Mouse (Mus musculus): ENCODE data around the gene Arhgap15. TPM values are rescaled to one million over a fixed set of nuclear protein-coding genes. Genes with fewer than 3 reads are reported as not detected.

The Arhgap15 gene
- polyA plus RNA-seq, 3 experiments from 2014 or later, result 195 to 420 (median 351) TPM

DNA sequence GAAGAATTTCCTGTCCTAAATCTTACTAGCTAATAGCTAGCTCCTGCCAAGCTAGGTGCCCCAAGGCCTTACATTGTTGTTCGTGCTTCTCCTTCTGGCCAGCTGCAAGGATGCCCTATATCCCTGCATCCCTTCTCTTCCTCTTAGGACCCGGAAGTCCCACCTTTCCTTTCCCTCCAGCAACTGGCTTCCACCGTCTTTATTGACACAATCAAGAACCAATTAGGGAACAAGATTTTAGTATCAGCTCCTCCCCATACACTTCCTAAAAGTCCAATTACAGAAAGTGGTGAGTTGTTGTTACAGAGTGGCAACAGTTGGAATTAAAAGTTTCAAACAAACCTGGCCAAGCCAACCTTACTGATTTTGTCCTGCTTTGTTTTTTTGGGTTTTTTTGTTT, 183.1 kb downstream of the Arhgap15 start:
- ATAC-seq, result no peak

DNA sequence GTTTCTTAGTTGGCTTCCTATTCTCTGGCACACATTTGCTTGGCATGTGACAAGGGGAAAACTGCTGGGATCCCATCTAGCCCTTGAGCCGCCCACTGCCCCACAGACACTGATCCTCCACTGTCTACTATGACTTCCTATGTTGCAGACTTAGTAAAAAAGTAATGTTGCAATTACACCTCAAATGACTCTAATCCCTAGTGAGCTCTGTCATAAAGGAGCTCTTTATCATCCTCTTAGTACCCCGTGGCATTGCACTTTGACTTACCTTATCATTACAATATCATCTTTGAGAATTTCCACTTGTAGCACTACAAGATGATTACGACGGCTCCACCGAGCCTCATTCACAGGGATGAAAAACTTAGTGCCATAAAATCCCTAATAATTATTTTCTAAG, 190.6 kb downstream of the Arhgap15 start:
- no peak for ATAC-seq

DNA sequence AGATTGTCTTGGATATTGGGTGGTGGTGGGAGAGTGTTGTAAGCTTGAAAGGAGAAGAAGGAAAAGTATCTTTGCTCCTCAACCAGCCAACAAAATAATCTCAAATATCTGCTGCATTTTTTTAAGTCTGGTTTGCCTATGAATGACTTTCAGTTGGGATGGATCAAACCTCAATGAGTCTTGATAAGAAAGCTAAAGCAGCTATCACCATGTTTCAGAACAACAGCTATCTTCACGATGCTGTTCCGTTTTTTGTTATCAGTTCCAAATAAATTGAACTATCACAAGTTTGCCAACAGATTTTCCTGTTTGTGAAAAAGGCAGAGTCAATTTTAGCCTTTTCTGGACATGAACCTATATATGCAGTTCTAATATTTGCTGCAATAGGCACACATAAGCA, 197.1 kb downstream of the Arhgap15 start:
- no peak for ATAC-seq

DNA sequence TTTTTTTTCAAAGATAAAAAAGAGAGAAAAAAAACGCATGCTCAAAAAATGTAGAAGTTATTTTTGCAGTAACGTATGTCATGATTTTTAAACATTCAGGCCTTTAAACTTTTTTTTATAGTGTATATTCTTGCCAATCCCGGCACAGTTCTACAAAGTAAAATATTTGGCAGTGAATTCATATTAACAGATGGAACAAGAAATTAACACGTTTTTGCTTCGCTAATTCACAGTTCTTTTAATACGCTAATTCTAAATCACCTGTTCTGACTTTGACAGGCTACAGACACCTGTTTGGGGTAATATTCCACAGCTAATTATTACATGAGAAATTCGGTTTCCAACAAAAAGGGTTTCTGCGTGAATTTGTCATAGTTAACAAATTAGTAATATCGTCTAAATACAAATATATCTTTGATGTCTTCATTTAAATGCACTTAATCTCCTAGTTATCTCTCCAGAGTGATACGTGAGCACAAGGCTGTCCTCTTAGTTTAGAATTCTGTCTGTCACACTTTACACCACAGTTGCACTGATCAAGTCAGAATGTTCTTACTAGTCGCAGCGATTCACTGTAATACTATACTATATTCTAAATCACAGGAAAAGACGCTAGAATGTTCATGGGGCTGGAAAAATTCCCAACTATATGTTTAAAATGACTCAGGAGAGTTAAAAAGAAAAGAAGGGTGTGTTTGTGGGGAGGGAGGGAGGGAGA, 201.3 kb downstream of the Arhgap15 start:
- ATAC-seq, result no peak

DNA sequence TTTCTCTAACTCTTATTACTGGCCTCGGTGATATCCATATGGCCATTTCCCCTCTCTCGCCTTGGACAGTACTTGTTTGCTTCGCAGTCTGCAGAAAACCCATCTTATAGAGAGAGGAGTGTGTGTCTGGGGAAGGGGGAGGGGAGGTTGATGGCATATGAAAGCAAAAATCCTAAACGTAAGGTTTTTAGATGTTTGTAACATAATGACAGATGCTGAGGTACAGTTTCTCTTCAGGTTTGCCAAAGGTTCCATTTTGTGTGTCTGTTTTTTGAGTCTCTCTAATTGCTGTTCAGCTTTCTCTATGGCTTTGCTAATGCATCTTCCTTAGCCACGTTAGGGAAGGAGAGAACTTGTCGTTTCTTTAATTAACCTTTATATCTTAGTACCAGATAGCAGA, 202.1 kb downstream of the Arhgap15 start:
- no peak for ATAC-seq

DNA sequence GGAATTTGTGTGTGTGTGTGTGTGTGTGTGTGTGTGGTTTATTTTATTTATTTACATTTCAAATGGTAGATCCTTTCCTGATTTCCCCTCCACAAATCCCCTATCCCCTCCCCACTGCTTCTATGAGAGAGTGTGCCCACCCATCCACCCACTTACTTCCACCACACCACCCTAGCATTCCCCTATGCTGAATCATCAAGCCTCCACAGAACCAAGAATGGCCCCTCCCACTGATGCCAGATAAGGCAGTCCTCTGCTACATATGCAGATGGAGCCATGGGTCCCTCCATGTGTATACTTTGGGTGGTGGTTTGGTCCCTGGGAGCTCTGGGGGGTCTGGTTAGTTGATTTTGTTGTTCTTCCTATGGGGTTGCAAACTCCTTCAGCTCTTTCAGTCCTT, 210.6 kb downstream of the Arhgap15 start:
- ATAC-seq, result no peak

DNA sequence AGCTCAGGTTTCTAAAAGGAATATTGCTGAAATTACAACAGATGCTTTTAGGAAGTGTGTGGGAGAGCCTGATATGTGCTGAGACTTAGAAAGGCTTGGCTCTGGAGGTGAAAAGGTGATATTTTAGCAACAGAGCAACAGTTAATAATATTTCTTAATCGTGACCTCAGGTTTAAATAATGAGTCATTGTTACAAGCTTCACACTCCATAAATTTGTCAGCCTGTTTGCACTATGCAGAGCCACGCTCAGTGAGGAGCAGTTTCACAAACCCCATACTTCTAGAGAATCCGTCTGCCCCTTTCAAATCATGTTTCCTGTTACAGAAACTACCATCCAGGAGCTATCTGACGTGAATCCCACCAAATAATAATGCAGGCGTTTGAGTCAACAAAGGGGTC, 213.8 kb downstream of the Arhgap15 start:
- no peak for ATAC-seq

DNA sequence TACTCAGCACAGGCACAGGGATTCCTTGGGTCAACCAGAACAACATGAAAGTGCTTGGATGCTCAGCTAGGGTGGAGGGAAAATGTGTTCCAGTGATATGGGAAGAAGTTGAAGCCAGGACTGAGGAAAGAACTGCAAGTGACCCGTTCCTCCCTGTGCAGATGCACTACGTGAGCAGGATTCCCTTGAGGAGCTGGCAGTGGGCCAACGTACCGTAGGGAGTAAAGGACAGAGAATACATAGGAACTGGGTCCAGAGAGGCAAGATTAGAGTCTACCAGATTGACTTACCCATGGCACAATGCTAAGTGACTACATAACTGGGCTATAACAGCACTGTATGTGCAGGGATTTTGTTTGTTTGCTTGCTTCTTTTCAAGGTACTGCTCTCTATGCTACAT, 220.0 kb downstream of the Arhgap15 start:
- ATAC-seq, result no peak

DNA sequence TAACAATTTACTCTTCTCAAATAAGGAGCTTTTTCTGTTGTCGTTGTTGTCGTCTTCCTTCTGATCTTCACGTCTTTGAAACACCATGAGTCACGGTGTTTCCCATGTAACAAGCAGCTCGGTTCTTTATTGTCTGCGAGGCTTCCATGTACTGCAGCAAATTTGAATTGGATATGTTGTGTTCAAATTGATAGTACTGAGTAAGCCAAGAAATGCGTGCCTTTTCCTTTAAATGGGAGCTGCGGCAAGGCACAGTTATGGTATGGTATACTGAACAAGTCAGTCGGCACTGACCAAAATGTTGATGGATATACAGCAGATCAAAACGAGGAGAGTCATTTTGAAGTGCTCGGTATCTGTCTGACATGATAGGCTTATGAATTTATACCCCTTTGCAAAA, 229.1 kb downstream of the Arhgap15 start:
- ATAC-seq, result no peak

DNA sequence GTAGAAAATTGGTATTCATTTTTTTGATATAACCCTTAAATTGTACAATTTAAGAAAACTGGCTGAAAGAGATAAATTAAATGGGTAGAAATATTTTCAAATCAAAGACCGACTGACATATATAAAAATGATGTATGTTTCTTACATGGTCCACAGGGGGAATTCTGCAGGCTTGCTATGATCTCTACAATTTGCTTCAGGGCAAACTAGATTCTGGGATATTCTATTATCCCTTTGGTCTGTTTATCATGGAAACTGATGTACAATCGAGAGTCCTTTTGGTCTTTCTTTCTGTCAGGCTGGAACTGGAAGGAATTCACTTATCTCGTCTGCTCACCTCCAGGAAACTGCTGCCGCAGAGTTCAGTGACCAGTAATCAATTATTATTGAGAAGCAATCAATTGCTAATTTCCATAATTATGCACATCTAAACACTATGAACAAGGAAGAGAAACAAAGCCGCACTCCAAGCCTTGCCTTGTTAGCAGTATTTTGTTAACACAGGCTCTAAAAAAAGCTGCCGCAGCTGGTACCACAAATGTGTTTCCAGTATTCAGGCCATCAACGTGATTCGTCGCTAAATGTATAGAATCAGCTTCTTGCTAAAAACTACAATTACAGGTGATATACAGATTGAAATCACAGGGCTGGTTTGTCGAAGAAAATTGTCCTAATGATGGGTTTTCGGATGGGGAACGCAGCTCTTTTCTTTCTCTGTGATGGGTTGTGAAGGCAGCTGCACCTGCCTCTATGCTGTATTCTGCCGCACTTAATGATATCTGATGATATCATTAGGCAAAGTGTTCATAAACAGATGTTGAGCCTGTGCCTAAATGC, 229.8 kb downstream of the Arhgap15 start:
- ATAC-seq, result no peak

DNA sequence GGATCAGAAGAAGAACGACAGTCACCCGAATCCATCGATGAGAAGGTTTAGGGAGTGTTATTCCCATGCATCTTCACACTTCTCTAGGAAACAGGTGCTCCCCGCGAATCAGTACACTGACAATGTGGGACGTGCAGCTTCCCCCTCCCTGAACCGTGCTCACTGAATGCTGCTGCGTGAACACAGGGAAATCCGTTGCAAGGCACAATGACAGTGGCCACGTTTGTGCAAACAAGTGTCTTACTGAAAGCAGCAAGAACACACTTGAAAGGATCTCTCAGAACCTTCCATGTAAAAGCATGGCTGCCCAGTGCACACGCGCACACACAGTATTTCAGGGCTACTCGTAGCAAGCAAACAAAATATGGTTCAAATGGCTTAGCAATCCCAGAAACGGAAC, 237.4 kb downstream of the Arhgap15 start:
- ATAC-seq, result no peak

DNA sequence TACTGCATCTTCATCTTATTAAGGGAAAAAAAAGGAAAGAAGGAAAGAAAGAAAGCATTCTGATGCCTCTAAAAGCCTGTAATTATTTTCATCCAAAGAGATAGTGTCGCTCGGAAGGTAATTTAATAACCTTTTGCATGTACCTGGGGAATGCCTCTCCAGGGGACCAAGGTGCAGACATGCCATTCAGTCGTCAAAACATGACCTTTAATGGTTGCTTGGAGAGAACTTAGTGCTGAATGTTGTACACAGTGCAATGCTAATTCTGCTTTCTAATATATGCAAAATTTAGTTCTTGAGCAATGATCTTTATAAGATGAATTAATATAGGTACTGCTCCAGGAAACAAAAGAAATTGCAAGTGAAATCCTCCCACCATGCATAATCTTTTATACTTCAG, 239.3 kb downstream of the Arhgap15 start:
- ATAC-seq, result no peak

DNA sequence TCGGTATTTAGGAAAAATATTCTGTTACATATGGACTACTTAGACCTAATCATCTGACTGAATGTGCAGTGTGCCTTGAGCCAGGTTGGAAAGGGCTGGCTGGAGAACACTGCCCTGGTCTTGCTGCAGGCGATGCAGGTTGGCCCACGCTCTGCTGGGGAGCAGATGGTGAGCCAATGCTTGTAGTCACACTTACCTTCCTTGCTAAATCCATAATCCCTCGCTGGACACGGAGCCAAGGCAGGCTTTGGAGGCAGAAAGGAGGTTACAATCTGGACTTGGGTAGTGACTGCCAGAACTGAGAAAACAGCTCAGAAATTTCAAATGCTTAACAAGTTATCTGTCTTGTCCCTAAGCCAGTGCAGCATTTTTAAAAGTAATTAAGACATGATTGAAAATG, 241.2 kb downstream of the Arhgap15 start:
- no peak for ATAC-seq

DNA sequence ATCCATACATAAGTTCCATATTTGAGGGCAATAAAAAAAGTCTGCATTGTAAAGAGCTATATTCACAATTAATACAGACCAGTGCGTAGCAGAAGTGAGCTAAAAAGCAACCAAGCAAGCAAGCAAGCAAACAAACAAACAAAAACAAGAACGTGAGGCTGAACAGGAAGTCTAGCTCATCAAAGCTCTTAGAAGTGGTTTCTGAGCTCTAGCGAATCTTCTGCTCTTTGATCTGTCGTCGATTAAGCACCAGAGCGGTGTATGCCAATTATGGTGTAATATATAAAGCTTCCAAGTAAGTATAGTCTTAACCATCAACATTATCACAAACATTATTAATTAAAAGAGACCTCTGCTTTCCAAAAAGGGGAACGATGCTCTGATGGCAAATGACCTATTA, 243.9 kb downstream of the Arhgap15 start:
- ATAC-seq, result peak; percentile 91

DNA sequence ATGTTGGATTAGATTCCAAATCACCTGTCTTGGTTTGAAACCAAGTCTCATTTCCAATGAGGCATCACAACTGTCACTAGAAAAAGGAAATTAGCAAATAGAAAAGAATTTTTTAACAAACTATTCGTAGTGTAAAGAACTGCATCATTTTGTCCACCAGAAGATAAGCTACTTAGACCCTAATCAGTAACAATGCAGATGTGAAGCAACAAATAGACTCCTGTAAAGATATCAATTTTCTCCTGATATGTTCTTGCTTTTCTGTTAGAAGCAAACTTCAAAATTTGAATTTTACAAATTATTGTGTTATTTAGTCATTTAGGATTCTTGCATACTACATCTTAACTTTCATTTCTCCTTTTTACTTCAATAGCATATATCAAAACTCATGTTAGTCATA, 253.8 kb downstream of the Arhgap15 start:
- ATAC-seq, result no peak

DNA sequence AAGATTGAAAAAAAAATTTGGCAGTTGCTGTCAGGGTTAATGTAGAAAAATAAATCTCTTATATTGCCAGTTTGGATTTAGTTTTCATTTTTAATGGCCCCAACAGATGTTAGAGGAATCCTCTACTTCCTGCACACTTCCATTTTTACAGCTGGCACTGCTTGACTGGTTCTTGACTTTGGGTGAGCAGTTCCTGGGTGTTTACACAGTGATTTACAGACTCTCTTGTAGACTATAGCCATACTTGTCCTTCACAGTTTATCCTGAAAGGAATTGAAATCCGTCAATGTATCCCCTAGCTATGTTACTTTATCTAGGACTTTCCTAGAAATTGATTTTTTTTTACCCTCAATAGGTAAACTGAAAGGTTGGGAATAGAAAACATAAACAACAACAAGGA, 261.6 kb downstream of the Arhgap15 start:
- no peak for ATAC-seq

DNA sequence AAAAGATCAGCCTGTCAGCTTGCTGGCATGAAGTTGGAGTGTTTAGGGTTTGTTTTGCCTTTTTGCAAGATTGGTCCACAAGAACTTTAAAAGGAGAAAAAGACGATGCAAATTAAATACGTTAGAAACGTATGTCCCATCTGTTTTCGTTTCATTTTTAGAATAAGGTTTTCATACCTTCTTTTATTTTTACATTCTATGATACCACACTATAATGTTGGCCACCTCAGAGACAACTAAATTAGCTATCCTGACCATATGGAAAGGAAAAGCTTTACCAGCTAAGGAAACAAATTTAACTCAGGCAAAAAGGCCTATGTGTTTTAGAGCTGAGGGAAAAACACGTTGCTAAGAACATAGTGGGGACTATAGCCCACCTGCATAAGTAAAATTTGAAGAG, 264.8 kb downstream of the Arhgap15 start:
- no peak for ATAC-seq

DNA sequence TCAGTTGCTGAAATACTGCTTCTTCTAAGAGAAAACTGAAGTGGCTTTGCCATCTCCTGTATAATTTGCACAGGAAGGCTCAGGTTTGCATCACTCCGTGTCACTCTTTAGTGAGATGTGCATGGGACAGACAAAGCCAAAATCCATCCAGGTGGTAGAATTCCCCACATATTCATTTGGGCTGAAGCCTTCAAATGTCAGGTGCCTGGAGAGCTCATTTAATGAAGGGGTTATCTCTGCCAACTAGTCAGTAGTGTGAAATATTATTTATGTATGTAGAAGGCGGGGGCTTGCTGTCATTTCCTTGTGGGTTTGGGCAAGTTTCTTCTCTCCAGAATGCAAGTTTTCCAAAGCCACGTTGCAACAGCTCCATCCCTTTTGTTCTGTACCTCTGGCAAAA, 268.1 kb downstream of the Arhgap15 start:
- no peak for ATAC-seq

DNA sequence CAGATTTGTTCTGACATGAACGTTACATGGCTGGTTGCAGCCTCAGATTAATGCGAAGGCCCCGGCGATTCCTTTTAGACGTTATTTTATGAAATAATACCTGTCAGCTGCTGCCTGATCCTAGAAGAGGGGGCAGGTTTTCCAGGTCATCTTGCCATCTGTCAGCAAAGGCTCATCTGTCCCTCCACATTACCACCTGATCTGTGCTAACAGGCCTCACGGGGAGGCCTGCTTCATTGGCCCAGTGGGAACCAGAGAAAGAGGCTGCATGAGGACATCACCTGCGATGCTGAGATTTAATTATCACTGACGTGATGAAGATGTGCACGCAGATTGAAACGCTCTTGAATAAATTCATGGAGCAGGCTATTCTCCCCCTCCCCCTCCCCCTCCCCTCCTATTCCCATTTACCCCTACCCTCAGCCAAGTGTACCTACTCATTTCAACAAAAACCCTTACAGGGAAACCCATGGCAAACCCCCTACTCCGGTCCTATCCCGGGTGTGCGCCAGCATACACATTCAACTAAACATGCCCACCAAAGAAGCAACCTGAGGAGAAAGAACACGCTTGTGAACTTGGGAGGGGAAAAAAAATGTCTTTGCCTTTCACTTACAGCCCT, 268.9 kb downstream of the Arhgap15 start:
- ATAC-seq, result no peak

DNA sequence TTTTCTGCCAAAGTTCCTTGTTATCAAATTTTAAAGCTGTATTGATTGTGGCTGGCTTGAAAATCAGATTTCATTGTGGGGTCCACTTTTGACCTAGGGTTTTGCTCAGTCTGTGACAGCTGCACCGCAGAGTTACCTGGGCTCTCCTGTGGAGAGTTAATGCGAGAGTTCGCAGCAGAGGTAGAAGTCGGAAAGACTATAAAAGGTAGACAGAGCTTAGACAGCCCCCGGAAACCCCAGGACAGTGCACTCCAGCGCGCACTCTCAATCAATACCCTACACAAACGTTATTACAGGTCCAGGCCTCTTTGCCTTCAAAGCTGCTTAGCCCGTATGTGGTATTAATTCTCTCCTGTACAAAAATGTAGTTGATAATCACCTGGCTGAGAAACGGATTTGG, 269.4 kb downstream of the Arhgap15 start:
- no peak for ATAC-seq

DNA sequence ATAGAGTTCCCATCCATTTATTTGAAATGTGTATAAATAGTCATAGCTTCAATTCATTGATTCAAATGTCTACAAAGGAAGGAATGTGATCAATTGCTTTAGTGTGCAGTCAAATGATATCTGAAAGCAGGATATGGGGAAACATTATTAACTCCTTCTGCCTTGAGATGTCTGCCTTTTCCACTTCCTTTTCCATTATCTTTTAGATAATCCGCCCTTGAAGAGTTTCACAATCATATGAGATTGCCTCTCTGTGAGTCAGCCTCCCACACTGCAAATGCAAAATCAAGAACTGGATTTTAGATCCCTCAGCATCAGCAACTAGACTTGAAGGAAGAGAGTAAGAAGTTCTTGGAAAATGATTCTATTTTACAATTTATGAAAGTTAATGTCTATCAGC, 276.1 kb downstream of the Arhgap15 start:
- no peak for ATAC-seq

DNA sequence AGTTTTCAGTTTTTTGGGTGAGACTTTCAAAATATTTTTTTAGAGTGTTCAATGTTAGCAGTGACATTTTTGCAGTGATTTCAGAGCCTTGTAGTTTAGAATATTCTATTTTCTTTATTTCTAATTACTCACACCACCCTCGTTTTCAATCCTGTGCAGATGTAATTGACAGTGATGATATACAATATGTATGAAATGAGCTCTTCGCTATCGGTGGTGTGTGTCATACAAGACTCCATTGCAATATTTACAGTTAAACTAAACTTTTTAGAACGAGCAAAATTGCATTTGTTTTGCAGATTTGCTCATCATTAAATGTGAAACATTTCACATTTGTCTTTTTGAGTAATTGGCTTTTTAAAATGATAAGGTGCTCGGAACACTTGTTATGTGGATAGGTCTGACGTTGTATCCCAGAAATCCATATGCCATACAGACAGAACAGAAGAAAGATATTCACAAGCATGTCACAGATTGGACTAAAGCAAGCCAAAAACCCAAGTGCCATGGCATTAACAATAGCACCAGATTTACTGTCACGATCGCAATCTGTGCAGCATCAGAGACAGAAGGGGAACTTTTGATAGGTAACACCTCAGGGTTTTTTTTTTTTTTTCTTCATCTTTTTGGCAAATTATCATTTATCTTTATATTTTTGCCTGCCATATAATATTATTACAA, 280.6 kb downstream of the Arhgap15 start:
- ATAC-seq, result no peak

DNA sequence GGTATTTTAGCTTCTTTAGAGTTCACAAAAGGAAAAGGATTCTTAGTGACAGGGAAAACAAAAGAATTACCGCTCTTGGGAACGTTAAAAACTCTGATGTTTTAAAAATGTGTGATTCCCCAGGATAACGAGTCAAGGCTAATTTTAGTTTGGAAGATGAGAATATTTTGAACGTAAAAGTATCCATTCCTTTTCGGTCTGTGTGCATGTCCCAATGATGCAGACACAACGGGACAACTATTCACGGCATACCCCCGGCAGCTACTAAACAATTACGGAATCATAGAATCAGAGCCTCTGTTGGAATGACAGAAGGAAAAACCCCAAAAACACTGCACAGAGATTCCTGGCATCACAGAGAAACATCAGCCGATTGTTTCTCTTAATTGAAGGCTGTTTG, 281.2 kb downstream of the Arhgap15 start:
- no peak for ATAC-seq
